Mouse (Mus musculus) layer of hippocampus, adult 2 months (tissue): ENCODE measurements around the gene Btbd1. TPM values are rescaled to one million over a fixed set of nuclear protein-coding genes. Genes with fewer than 3 reads are reported as not detected.
"Not testable (repeated sequence)": the region's sequence is repeated elsewhere in the genome, so short reads cannot be mapped to it uniquely, and the experiment has no call there.

Source experiments
- DNase-seq, 2 experiments: peaks; one replicate each; pipeline ENCODE4 v3.0.0; 2022; ENCODE audit warnings: low spot score in 2 of 2
- H3K27ac ChIP-seq: fragments of 200-600 bp; 2 replicates; pipeline ENCODE4 v1.8.1; 2022
- H3K4me3 ChIP-seq: fragments of 200-600 bp; 2 replicates; pipeline ENCODE4 v1.8.1; 2022; ENCODE audit warnings: mild to moderate bottlenecking
- CTCF ChIP-seq: fragments of 200-600 bp; conservative IDR thresholded peaks from 2 replicates; pipeline ENCODE4 v1.8.1; 2022; ENCODE audit warnings: antibody characterized with exemption, mild to moderate bottlenecking, moderate library complexity
- total RNA-seq, 2 experiments: library from RNA; stranded (reverse); gene quantifications; 2 replicates each; pipeline ENCODE4 v1.2.3; 2021

The Btbd1 gene
- total RNA-seq, 2 experiments from 2014 or later = 97.5 to 104 TPM

GRCm38 (mm10) chr7:81845313-81845712, 16.1 kb upstream of the Btbd1 start:
- Histone ChIP-seq H3K4me3 (no peak overlapping the region), H3K27ac (no peak overlapping the region)
- DNase-seq = no peak
- TF ChIP-seq CTCF = no peak

DNA sequence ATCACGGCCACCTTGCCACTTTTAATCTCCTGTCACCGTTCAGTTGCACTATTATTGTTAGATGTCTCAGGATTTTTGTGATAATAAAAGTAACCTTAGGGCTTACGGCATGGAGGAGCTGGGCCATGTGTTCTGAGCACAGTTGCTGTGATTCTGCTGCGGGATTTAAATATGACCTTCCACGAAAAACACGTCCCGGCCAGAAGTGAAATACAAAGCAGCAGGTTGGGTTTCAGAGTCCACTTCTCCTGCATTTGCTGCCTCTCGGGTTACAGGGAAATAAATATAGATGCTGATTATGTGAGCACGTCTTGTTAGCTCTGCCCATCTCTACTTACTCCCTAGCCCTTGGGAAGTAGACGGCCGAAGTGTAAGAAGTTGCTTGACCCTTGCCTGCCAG, 15.6 kb upstream of the Btbd1 start:
- no peak for TF ChIP-seq CTCF
- Histone ChIP-seq H3K27ac (no peak overlapping the region), H3K4me3 (no peak overlapping the region)
- DNase-seq = no peak

DNA sequence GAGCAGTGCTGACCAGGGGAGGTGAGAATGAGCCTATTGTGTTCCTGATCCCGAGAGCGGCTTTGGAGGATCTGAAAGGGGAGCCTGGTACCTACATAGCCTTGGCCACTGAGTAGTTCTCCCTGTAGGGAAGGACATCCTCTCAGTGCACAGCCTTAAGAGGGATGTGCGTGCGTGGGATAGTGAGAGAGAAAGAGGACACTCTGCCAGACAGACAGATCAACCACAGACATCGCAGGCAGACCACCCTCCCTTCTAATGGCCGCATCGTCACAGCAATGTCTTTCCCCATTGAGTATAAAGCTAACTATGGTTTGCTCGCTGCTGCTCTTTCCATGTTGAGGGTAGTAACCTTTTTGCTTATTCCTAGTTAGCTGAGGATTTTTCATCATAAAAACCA, 14.7 kb upstream of the Btbd1 start:
- DNase-seq = no peak
- no peak overlapping the region for H3K27ac ChIP-seq
- H3K4me3 ChIP-seq = no peak overlapping the region
- no peak for TF ChIP-seq CTCF

DNA sequence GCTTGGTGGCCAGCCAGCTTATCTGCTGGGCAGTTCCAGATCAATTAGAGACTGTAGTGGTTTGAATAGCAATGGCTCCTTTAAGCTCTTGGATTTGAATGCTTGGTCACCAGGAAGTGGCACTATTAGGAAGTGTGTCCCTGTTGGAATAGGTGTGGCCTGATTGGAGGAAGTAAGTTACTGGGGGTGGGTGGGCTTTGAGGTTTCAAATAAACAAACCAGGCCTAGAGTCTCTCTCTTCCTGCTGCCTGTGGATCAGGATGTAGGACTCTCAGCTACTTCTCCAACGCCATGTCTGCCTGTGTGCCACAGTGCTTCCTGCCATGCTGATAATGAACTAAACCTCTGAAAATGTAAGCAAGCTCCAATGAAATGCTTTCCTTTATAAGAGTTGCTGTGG, 13.8 kb upstream of the Btbd1 start:
- Histone ChIP-seq H3K4me3 (no peak overlapping the region), H3K27ac (no peak overlapping the region)
- TF ChIP-seq CTCF = no peak
- no peak for DNase-seq

GRCm38 (mm10) chr7:81842141-81842540, 12.9 kb upstream of the Btbd1 start:
- no peak for TF ChIP-seq CTCF
- no peak for DNase-seq
- no peak overlapping the region for H3K4me3 ChIP-seq

GRCm38 (mm10) chr7:81841439-81841838, 12.2 kb upstream of the Btbd1 start:
- TF ChIP-seq CTCF = no peak
- no peak for DNase-seq
- Histone ChIP-seq H3K27ac (peak overlapping the region; percentile 61; the same call in 1 of the 2 replicates), H3K4me3 (no peak overlapping the region)

More at GRCm38 (mm10) chr7:81842141-81842540, 12.9 kb upstream of the Btbd1 start:
- H3K27ac ChIP-seq = no peak overlapping the region

- H3K27ac ChIP-seq = peak overlapping the region; percentile 61
- TF ChIP-seq CTCF = no peak
- peak; percentile 24 to 40 for DNase-seq
- H3K4me3 ChIP-seq = no peak overlapping the region
These were observed 11.5 kb upstream of the Btbd1 start for GRCm38 (mm10) chr7:81840661-81841181.

- Histone ChIP-seq H3K4me3 (no peak overlapping the region), H3K27ac (no peak overlapping the region)
- TF ChIP-seq CTCF = no peak
- no peak for DNase-seq
These were observed 10.5 kb upstream of the Btbd1 start for GRCm38 (mm10) chr7:81839746-81840145.

- not testable (repeated sequence) for H3K27ac ChIP-seq, DNase-seq, H3K4me3 ChIP-seq
These were observed 8.5 kb upstream of the Btbd1 start for GRCm38 (mm10) chr7:81837771-81838170.

- TF ChIP-seq CTCF = no peak
- Histone ChIP-seq H3K4me3 (no peak overlapping the region), H3K27ac (no peak overlapping the region)
- no peak for DNase-seq
These were observed 6.2 kb upstream of the Btbd1 start for GRCm38 (mm10) chr7:81835430-81835829.

DNA sequence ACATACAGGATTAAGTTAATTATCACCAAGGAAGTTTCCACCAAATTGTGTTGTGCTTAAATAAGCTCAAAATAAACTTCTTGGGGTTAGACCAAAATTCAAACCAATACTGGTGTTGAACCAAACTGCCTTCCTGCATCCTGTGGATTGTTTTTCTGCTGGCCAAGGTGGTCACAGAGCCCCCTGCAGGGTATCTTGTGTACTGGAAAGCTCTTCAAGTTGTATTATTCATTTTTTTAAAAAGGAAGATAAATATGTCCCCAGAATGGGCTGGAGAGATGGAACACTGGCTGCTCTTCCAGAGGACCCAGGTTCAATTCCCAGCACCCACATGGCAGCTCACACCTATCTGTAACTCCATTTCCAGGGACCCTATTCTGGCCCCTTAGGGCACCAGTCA, 5.6 kb upstream of the Btbd1 start:
- H3K4me3 ChIP-seq = no peak overlapping the region
- no peak overlapping the region for H3K27ac ChIP-seq
- no peak for DNase-seq
- TF ChIP-seq CTCF = peak; percentile 49

- DNase-seq = peak; percentile 19 to 31
- Histone ChIP-seq H3K4me3 (peak overlapping the region; percentile 88), H3K27ac (peak overlapping the region; percentile 97)
- TF ChIP-seq CTCF = no peak
These were observed 401 bp downstream of the Btbd1 start for GRCm38 (mm10) chr7:81828681-81829378.

DNA sequence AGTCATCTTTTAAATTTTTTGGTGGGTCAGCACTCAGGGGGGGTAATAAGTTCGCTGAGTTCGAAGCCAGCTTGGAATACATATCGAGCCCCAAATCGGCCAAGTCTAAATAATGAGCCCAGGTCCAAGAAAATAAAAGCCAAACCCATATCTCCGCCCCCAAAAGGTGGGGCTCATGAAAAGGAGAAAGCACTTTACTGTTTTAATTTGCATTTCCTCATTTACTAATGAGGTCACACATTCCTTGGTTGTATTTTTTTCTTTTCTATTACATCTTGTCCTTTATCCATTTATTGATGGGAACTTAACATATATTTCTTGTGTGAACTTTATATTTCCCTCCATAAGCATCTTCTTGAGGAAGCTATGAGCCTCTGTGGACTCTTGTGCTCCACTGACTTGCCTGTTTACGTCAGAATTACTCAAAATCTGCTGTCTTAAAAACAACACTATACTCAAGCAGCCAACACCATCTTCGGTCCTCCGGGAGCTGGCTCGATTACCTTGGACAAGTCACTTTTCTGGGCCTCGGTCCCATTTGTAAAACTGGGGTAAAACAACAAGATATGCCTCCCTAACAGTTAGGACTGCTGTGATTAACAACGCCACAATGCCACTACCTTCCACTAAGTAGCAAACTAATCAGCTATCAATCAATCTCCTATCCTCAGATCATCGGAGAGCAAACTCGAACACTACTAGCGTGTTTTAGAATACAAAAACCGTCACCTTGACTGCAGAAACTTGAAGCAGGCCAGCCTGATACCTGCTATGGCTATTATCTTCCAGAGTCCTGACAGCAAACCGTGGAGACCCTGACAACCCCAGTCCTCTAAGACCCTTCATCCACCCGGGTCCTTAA, 1.2 kb downstream of the Btbd1 start:
- H3K4me3 ChIP-seq = peak overlapping the region; percentile 88
- no peak for TF ChIP-seq CTCF
- peak overlapping the region; percentile 97 for H3K27ac ChIP-seq
- no peak for DNase-seq
